Mouse (Mus musculus): ENCODE measurements around the gene Hfe2.
A peak's percentile ranks its signal among the peaks of the same experiment; 100 is the strongest.
"Not testable (repeated sequence)": the region's sequence is repeated elsewhere in the genome, so short reads cannot be mapped to it uniquely, and the experiment has no call there.

The Hfe2 gene

GRCm38 (mm10) chr3:96524914-96525313 lies at the start of gene Hfe2:
TSS of gene Hfe2 (plus strand) at chr3:96525172.
- no peak for DNase-seq (ENCODE audit: low spot score)

GRCm38 (mm10) chr3:96477084-96477483 lies 47.9 kb upstream of the Hfe2 start:
- DNase-seq (ENCODE audit: low spot score), result no peak

- DNase-seq (ENCODE audit: low spot score), result no peak
Observed at GRCm38 (mm10) chr3:96477558-96477957, 47.4 kb upstream of the Hfe2 start.

- no peak for DNase-seq (ENCODE audit: low spot score)
Observed at GRCm38 (mm10) chr3:96479249-96479648, 45.7 kb upstream of the Hfe2 start.

GRCm38 (mm10) chr3:96480684-96481270 lies 44.2 kb upstream of the Hfe2 start:
- no peak for DNase-seq (ENCODE audit: low spot score)

- DNase-seq (ENCODE audit: low spot score), result no peak
Observed at GRCm38 (mm10) chr3:96481856-96482255, 43.1 kb upstream of the Hfe2 start.

- no peak for DNase-seq (ENCODE audit: low spot score)
Observed at GRCm38 (mm10) chr3:96482451-96482850, 42.5 kb upstream of the Hfe2 start.

- DNase-seq (ENCODE audit: low spot score), result not testable (repeated sequence)
Observed at GRCm38 (mm10) chr3:96483044-96483443, 41.9 kb upstream of the Hfe2 start.

GRCm38 (mm10) chr3:96483946-96484345 lies 41.0 kb upstream of the Hfe2 start:
- no peak for DNase-seq (ENCODE audit: low spot score)

- no peak for DNase-seq (ENCODE audit: low spot score)
Observed at GRCm38 (mm10) chr3:96484921-96485320, 40.1 kb upstream of the Hfe2 start.

- DNase-seq (ENCODE audit: low spot score), result no peak
Observed at GRCm38 (mm10) chr3:96485361-96485760, 39.6 kb upstream of the Hfe2 start.

- not testable (repeated sequence) for DNase-seq (ENCODE audit: low spot score)
Observed at GRCm38 (mm10) chr3:96486064-96486827, 38.7 kb upstream of the Hfe2 start.

GRCm38 (mm10) chr3:96486828-96487559 lies 38.0 kb upstream of the Hfe2 start:
- DNase-seq (ENCODE audit: low spot score), result not testable (repeated sequence)

- peak; percentile 67 for DNase-seq (ENCODE audit: low spot score)
Observed at GRCm38 (mm10) chr3:96487596-96488289, 37.2 kb upstream of the Hfe2 start.

- DNase-seq (ENCODE audit: low spot score), result not testable (repeated sequence)
Observed at GRCm38 (mm10) chr3:96488290-96488906, 36.6 kb upstream of the Hfe2 start.

- DNase-seq (ENCODE audit: low spot score), result peak; percentile 59
Observed at GRCm38 (mm10) chr3:96488907-96489629, 35.9 kb upstream of the Hfe2 start.

GRCm38 (mm10) chr3:96489636-96490035 lies 35.3 kb upstream of the Hfe2 start:
- not testable (repeated sequence) for DNase-seq (ENCODE audit: low spot score)

- not testable (repeated sequence) for DNase-seq (ENCODE audit: low spot score)
Observed at GRCm38 (mm10) chr3:96494456-96494855, 30.5 kb upstream of the Hfe2 start.

GRCm38 (mm10) chr3:96494912-96495311 lies 30.1 kb upstream of the Hfe2 start:
- no peak for DNase-seq (ENCODE audit: low spot score)

GRCm38 (mm10) chr3:96495490-96496210 lies 29.3 kb upstream of the Hfe2 start:
- no peak for DNase-seq (ENCODE audit: low spot score)
